Mouse (Mus musculus): ENCODE data around the gene Myl4. TPM values are rescaled to one million over a fixed set of nuclear protein-coding genes. Genes with fewer than 3 reads are reported as not detected.

Gene Myl4
- polyA plus RNA-seq, 1 experiment from 2014 or later, result 1.3 TPM

DNA sequence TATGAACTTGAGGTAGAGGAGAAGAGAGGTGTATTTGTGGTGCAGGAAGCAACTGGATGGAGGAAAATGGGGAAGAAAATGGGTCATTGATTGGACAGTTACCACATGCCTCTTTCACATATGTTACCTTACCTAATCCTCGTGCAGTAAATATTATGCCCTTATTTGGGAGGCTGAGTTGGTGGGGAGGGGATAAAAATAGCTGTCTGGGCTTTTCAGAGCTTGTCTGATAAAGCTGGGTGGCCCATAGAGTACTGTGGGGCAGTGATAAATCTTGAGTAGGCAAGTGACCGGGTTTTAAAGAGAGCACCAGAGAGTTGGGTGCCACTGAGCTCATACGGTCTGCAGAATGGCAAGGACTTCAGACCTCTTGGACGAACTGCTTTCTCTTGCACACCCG lies 65.7 kb downstream of the Myl4 start:
- ChIA-PET POLR2A (interaction anchor here (0.6 kb wide), 1 partner anchor 577 kb away, joined by 3 read pairs; no protein-coding TSS in a partner anchor), CTCF (no interaction called here)
- DNase-seq (ENCODE audit: low read depth, low spot score) (no peak), ATAC-seq (no peak)
- in situ Hi-C loops (cut with MboI; ENCODE audit: low pct_unique_long_range_greater_than_20kb), result no loop called here
- TF ChIP-seq CTCF (IDR thresholded peaks at IDR 0.05), result no peak
- H3K27me3 ChIP-seq, result no peaks in the 10 kb centered on the region

DNA sequence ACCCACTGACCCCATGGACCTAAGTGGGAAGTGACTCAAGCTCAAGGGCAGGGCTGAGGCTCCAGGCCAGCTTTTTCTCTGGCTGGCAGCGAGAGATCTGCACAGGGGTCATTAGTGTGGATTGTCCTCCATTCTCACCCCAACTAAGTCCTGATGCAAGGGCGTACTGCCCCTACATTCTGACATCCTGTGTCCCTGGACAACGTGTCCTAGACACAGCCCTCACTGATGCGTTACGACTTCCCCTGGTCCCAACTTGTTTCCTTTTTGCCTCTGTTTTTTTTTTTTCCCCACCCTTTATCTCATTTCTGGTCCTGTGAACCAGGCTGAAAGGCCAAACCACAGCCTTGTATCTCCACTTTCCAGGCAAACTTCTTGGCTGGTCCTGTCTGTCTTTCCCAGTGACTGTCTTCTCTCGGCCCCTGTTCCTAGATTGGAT lies 68.2 kb downstream of the Myl4 start:
- in situ Hi-C loops (cut with MboI; ENCODE audit: low pct_unique_long_range_greater_than_20kb), result no loop called here

DNA sequence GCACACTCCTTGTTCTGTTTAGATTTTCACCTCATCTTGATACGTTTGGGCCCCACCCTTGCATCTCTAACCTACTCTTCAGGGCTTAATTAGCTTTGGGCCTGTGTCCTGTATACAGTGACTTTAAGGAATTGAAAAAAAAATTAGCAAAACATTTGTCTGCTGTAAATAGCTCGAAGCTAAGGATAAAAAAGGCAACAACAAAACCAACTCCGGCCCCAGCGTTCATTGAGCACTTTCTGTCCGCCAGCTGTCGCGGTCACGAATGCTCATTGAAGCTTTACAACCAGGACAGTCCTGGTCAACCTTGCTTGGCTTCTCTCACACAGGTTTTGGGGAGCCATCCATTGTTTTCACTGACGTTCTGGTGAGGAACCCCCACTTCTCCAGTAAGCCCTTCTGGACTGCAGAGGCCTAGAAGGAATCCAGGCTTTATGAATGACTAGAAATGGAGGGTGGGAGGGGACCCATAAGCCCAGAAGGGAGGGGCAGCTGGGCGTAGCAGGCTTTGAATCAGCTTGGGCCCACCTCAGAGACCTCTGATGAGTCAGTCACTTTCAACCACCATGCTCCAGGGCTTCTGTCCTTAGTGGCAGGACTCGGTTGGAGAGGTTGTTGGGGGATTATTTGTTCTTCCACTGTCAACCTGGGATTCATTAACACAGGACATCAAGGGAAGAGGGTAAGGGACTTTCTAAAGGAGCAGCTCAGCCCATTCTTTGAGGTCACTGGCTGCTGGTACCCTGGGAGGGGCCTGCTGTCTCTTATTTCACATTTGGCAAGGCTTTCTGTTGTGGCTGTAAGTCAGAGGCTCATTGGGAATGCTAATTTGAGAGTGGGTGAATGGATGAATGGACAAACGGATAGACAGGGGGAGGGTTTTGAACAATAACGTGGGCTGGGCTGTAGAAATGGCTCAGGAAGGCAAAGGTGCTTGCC lies 68.9 kb downstream of the Myl4 start:
- CTCF ChIA-PET, result interaction anchor here (1.3 to 1.7 kb wide), 2 partner anchors 10 to 20 kb away, joined by 3 to 6 read pairs; no protein-coding TSS in a partner anchor
- H3K27me3 ChIP-seq, result no peaks in the 10 kb centered on the region
- in situ Hi-C loops (cut with MboI; ENCODE audit: low pct_unique_long_range_greater_than_20kb), result no loop called here
- ATAC-seq (peak; percentile 61), DNase-seq (ENCODE audit: low read depth, low spot score) (no peak)
- POLR2A ChIA-PET, result no interaction called here
- no peak for TF ChIP-seq CTCF (IDR thresholded peaks at IDR 0.05)

More for the DNA sequence above, 68.2 kb downstream of the Myl4 start:
- DNase-seq (ENCODE audit: low read depth, low spot score) (no peak), ATAC-seq (no peak)
- ChIA-PET POLR2A (interaction anchor here (0.7 kb wide), 1 partner anchor 55 kb away, joined by 6 read pairs; no protein-coding TSS in a partner anchor), CTCF (interaction anchor here (1.7 kb wide), 1 partner anchor 21 kb away, joined by 6 read pairs; no protein-coding TSS in a partner anchor)
- no peak for TF ChIP-seq CTCF (IDR thresholded peaks at IDR 0.05)
- no peaks in the 10 kb centered on the region for H3K27me3 ChIP-seq

GRCm38 (mm10) chr11:104622040-104622962 lies 71.8 kb downstream of the Myl4 start:
- ChIA-PET CTCF (interaction anchor here (1.4 to 1.8 kb wide), 2 partner anchors 9 to 32 kb away, joined by 3 to 6 read pairs; no protein-coding TSS in a partner anchor), POLR2A (no interaction called here)
- DNase-seq (ENCODE audit: low read depth, low spot score), result no peak
- no peak for TF ChIP-seq CTCF (IDR thresholded peaks at IDR 0.05)
- no peak for ATAC-seq
- in situ Hi-C loops (cut with MboI; ENCODE audit: low pct_unique_long_range_greater_than_20kb), result no loop called here
- no peaks in the 10 kb centered on the region for H3K27me3 ChIP-seq

DNA sequence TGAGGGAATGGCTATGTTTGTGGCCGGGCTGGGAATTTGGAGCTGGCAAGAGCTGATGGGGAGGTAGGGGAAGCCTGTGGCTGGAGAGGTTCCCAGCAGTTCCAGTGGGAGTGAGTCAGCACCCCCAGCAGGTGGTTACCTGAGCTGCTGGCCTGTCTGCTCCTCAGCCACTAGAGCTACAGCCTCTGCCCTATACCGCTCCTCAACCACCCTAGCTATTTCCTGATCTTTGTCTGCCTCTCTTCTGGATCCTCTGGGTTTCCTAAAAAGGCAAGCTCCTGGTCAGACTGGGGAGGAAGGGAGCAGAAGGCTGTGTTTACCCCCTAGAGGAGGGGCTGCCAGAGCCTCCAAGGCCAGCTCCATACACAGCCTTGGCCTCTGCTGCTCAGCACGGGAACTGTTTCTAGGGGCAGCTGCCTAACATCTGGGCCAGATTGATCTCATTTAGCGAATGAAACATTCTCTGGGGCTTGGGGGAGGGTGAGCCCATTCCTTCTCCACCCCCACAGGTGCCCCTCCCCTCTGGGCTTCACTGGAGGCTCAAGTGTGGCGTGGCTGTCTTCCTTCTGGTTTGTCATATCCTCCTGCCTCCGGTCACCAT lies 74.4 kb downstream of the Myl4 start:
- DNase-seq (ENCODE audit: low read depth, low spot score), result peak; percentile 92
- in situ Hi-C loops (cut with MboI; ENCODE audit: low pct_unique_long_range_greater_than_20kb), result no loop called here
- CTCF ChIA-PET, result interaction anchor here (0.9 to 2.9 kb wide), 8 partner anchors 11 to 65 kb away, joined by 3 to 18 read pairs (median 4); no protein-coding TSS in a partner anchor
- peak; percentile 60 for ATAC-seq
- H3K27me3 ChIP-seq, result no peaks in the 10 kb centered on the region
- POLR2A ChIA-PET, result no interaction called here
- TF ChIP-seq CTCF (IDR thresholded peaks at IDR 0.05), result no peak

GRCm38 (mm10) chr11:104625453-104626402 lies 75.3 kb downstream of the Myl4 start:
- H3K27me3 ChIP-seq, result no peaks in the 10 kb centered on the region
- no peak for DNase-seq (ENCODE audit: low read depth, low spot score)
- ChIA-PET POLR2A (interaction anchor here (0.9 kb wide), 1 partner anchor 34 kb away, joined by 3 read pairs; no protein-coding TSS in a partner anchor), CTCF (interaction anchor here (0.9 to 2.9 kb wide), 6 partner anchors 11 to 66 kb away, joined by 3 to 18 read pairs (median 4); no protein-coding TSS in a partner anchor)
- in situ Hi-C loops (cut with MboI; ENCODE audit: low pct_unique_long_range_greater_than_20kb), result no loop called here
- no peak for TF ChIP-seq CTCF (IDR thresholded peaks at IDR 0.05)
- no peak for ATAC-seq

DNA sequence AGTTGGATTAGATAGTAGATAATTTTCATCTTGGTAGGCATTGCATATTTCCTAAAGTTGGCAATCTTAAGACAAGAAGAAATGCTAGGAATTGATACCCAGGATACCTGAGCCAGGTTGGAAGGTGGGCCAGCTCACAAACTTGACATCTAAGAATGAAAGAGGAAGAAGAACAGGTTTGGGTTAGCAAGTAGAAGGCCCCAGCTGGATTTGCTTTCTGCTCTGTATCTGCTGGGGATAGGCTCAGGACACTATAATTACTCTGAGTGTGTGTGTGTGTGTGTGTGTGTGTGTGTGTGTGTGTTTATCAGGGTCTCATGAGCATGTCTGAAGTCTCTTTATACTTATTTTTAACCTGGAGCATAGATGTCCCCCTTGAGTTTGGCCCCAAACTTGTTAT lies 76.2 kb downstream of the Myl4 start:
- H3K27me3 ChIP-seq, result no peaks in the 10 kb centered on the region
- TF ChIP-seq CTCF (IDR thresholded peaks at IDR 0.05), result no peak
- ATAC-seq, result no peak
- POLR2A ChIA-PET, result interaction anchor here (0.6 to 1.1 kb wide), 4 partner anchors 17 to 1462 kb away, joined by 3 to 8 read pairs (median 4); no protein-coding TSS in a partner anchor
- CTCF ChIA-PET, result interaction anchor here (1.1 to 2.9 kb wide), 4 partner anchors 15 to 37 kb away, joined by 4 to 18 read pairs (median 8); no protein-coding TSS in a partner anchor
- in situ Hi-C loops (cut with MboI; ENCODE audit: low pct_unique_long_range_greater_than_20kb), result no loop called here
- no peak for DNase-seq (ENCODE audit: low read depth, low spot score)

- ChIA-PET CTCF (interaction anchor here (0.7 to 1.4 kb wide), 4 partner anchors 10 to 37 kb away, joined by 3 to 5 read pairs (median 4); no protein-coding TSS in a partner anchor), POLR2A (interaction anchor here (0.6 to 1.1 kb wide), 3 partner anchors 18 to 42 kb away, joined by 3 to 4 read pairs (median 3); no protein-coding TSS in a partner anchor)
- peak; percentile 95 for DNase-seq (ENCODE audit: low read depth, low spot score)
- in situ Hi-C loops (cut with MboI; ENCODE audit: low pct_unique_long_range_greater_than_20kb), result no loop called here
- H3K27me3 ChIP-seq, result no peaks in the 10 kb centered on the region
- TF ChIP-seq CTCF (IDR thresholded peaks at IDR 0.05), result no peak
- ATAC-seq, result peak; percentile 76
Measured at GRCm38 (mm10) chr11:104627616-104628301, 77.3 kb downstream of the Myl4 start.

All from Patski (cell line).